Mouse (Mus musculus): ENCODE measurements at regions not wholly inside any gene's neighbourhood (a gene's known extent, or its start where the extent isn't known, plus 50 kb on each side); places are given as distances from the start of the nearest gene placed in this dataset.

- no peak overlapping the region for H3K9ac ChIP-seq (ENCODE audit: low read length)
- no peaks in the 10 kb centered on the region for H3K9me3 ChIP-seq (ENCODE audit: control insufficient read depth, low read length)
- H3K4me1 ChIP-seq (replicated peaks; ENCODE audit: control insufficient read depth, insufficient read depth, low read length), result no peaks in the 10 kb centered on the region
- 70% methylated on average over 8 of the region's 8 CpGs for WGBS
- no peaks in the 10 kb centered on the region for H3K36me3 ChIP-seq (ENCODE audit: control insufficient read depth, insufficient read depth, low read length)
- H3K4me3 ChIP-seq (ENCODE audit: low read depth, low read length), result no peak overlapping the region
- H3K4me2 ChIP-seq (ENCODE audit: low read depth, low read length, severe bottlenecking), result no peak overlapping the region
- DNase-seq (ENCODE audit: low spot score), result no peak
- no peaks in the 10 kb centered on the region for H3K27me3 ChIP-seq (ENCODE audit: control insufficient read depth, insufficient read depth, low read length)
- no peak overlapping the region for H3K27ac ChIP-seq (ENCODE audit: low read depth, low read length)
- ATAC-seq (replicated peaks; ENCODE audit: low FRiP score), result no peak
These were observed 140.3 kb upstream of the Palmd start for GRCm38 (mm10) chr3:117108966-117109700.

DNA sequence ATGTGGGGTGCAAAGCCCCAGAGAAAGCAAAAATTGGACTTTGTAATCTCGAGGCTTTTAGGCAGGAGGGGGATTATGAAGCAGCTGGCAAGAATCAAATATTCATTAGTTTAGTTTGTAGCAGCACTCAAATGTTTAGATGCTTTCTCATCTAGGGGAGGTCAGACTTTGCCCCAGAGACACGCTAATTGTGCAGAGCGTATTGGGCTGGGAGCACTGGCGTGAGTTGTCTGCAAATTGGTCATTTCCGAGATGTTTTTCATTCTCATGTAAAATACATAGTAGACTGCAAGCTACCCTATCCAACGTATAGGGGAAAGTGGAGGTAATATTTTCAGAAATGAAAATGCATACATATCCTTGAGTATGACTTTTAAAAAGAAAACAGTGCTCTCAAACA lies 139.2 kb upstream of the Palmd start:
- no peak overlapping the region for H3K27ac ChIP-seq (ENCODE audit: low read depth, low read length)
- WGBS, result 59% methylated on average over 6 of the region's 6 CpGs
- H3K4me1 ChIP-seq (replicated peaks; ENCODE audit: control insufficient read depth, insufficient read depth, low read length), result no peaks in the 10 kb centered on the region
- H3K4me2 ChIP-seq (ENCODE audit: low read depth, low read length, severe bottlenecking), result no peak overlapping the region
- no peaks in the 10 kb centered on the region for H3K27me3 ChIP-seq (ENCODE audit: control insufficient read depth, insufficient read depth, low read length)
- ATAC-seq (replicated peaks; ENCODE audit: low FRiP score) (no peak), DNase-seq (ENCODE audit: low spot score) (no peak)
- no peaks in the 10 kb centered on the region for H3K36me3 ChIP-seq (ENCODE audit: control insufficient read depth, insufficient read depth, low read length)
- H3K9me3 ChIP-seq (ENCODE audit: control insufficient read depth, low read length), result no peaks in the 10 kb centered on the region
- no peak overlapping the region for H3K4me3 ChIP-seq (ENCODE audit: low read depth, low read length)
- H3K9ac ChIP-seq (ENCODE audit: low read length), result no peak overlapping the region

- WGBS, result 82% methylated on average over 3 of the region's 3 CpGs
- no peak overlapping the region for H3K4me2 ChIP-seq (ENCODE audit: low read depth, low read length, severe bottlenecking)
- H3K27me3 ChIP-seq (ENCODE audit: control insufficient read depth, insufficient read depth, low read length), result no peaks in the 10 kb centered on the region
- H3K27ac ChIP-seq (ENCODE audit: low read depth, low read length), result no peak overlapping the region
- ATAC-seq (replicated peaks; ENCODE audit: low FRiP score) (no peak), DNase-seq (ENCODE audit: low spot score) (no peak)
- H3K9ac ChIP-seq (ENCODE audit: low read length), result no peak overlapping the region
- no peaks in the 10 kb centered on the region for H3K4me1 ChIP-seq (replicated peaks; ENCODE audit: control insufficient read depth, insufficient read depth, low read length)
- H3K4me3 ChIP-seq (ENCODE audit: low read depth, low read length), result no peak overlapping the region
- no peaks in the 10 kb centered on the region for H3K36me3 ChIP-seq (ENCODE audit: control insufficient read depth, insufficient read depth, low read length)
- H3K9me3 ChIP-seq (ENCODE audit: control insufficient read depth, low read length), result no peaks in the 10 kb centered on the region
These were observed 138.6 kb upstream of the Palmd start for GRCm38 (mm10) chr3:117107378-117107777.

- no peaks in the 10 kb centered on the region for H3K36me3 ChIP-seq (ENCODE audit: control insufficient read depth, insufficient read depth, low read length)
- ATAC-seq (replicated peaks; ENCODE audit: low FRiP score) (no peak), DNase-seq (ENCODE audit: low spot score) (no peak)
- H3K9me3 ChIP-seq (ENCODE audit: control insufficient read depth, low read length), result no peaks in the 10 kb centered on the region
- no peaks in the 10 kb centered on the region for H3K27me3 ChIP-seq (ENCODE audit: control insufficient read depth, insufficient read depth, low read length)
- no peak overlapping the region for H3K4me2 ChIP-seq (ENCODE audit: low read depth, low read length, severe bottlenecking)
- 81% methylated on average over 2 of the region's 2 CpGs for WGBS
- H3K4me1 ChIP-seq (replicated peaks; ENCODE audit: control insufficient read depth, insufficient read depth, low read length), result no peaks in the 10 kb centered on the region
- H3K4me3 ChIP-seq (ENCODE audit: low read depth, low read length), result no peak overlapping the region
- no peak overlapping the region for H3K9ac ChIP-seq (ENCODE audit: low read length)
- no peak overlapping the region for H3K27ac ChIP-seq (ENCODE audit: low read depth, low read length)
These were observed 118.9 kb upstream of the Palmd start for GRCm38 (mm10) chr3:117087646-117088045.

- Histone ChIP-seq H3K9ac (ENCODE audit: low read length) (no peak overlapping the region), H3K4me2 (ENCODE audit: low read depth, low read length, severe bottlenecking) (no peak overlapping the region), H3K36me3 (ENCODE audit: control insufficient read depth, insufficient read depth, low read length) (no peaks in the 10 kb centered on the region), H3K27me3 (ENCODE audit: control insufficient read depth, insufficient read depth, low read length) (no peaks in the 10 kb centered on the region), H3K4me1 (replicated peaks; ENCODE audit: control insufficient read depth, insufficient read depth, low read length) (no peaks in the 10 kb centered on the region), H3K27ac (ENCODE audit: low read depth, low read length) (no peak overlapping the region), H3K4me3 (ENCODE audit: low read depth, low read length) (no peak overlapping the region), H3K9me3 (ENCODE audit: control insufficient read depth, low read length) (no peaks in the 10 kb centered on the region)
- ATAC-seq (replicated peaks; ENCODE audit: low FRiP score) (no peak), DNase-seq (ENCODE audit: low spot score) (no peak)
- WGBS, result 86% methylated on average over 2 of the region's 2 CpGs
These were observed 107.9 kb upstream of the Palmd start for GRCm38 (mm10) chr3:117076734-117077133.

GRCm38 (mm10) chr3:117073399-117073798 lies 104.6 kb upstream of the Palmd start:
- H3K4me1 ChIP-seq (replicated peaks; ENCODE audit: control insufficient read depth, insufficient read depth, low read length), result no peaks in the 10 kb centered on the region
- no peak for ATAC-seq (replicated peaks; ENCODE audit: low FRiP score)
- no peak for DNase-seq (ENCODE audit: low spot score)
- no peak overlapping the region for H3K9ac ChIP-seq (ENCODE audit: low read length)
- H3K9me3 ChIP-seq (ENCODE audit: control insufficient read depth, low read length), result no peaks in the 10 kb centered on the region
- 89% methylated on average over 4 of the region's 4 CpGs for WGBS
- no peak overlapping the region for H3K4me2 ChIP-seq (ENCODE audit: low read depth, low read length, severe bottlenecking)
- H3K36me3 ChIP-seq (ENCODE audit: control insufficient read depth, insufficient read depth, low read length), result no peaks in the 10 kb centered on the region
- no peak overlapping the region for H3K4me3 ChIP-seq (ENCODE audit: low read depth, low read length)
- H3K27me3 ChIP-seq (ENCODE audit: control insufficient read depth, insufficient read depth, low read length), result no peaks in the 10 kb centered on the region
- H3K27ac ChIP-seq (ENCODE audit: low read depth, low read length), result no peak overlapping the region

DNA sequence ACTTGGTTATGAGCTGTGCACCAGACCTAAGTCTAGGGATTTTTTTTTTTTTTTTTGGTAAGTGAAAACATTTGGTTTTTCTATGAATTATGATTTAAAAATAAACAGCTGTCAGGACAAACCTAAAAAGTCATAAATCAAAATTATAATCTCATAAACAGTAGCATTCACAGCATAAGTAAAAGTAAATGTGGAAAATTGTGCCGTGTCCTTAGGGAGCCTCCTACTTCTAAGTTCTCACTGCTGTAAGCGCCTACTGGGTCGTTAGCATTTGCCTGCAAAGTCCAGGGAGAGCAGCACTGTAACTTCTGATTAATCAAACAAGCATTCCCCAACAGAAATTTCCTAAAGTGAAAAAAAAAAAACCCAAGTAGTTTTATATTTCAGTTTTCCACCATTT lies 104.2 kb upstream of the Palmd start:
- no peaks in the 10 kb centered on the region for H3K27me3 ChIP-seq (ENCODE audit: control insufficient read depth, insufficient read depth, low read length)
- no peaks in the 10 kb centered on the region for H3K9me3 ChIP-seq (ENCODE audit: control insufficient read depth, low read length)
- no peak overlapping the region for H3K9ac ChIP-seq (ENCODE audit: low read length)
- no peaks in the 10 kb centered on the region for H3K36me3 ChIP-seq (ENCODE audit: control insufficient read depth, insufficient read depth, low read length)
- WGBS, result 83% methylated on average over 3 of the region's 3 CpGs
- no peaks in the 10 kb centered on the region for H3K4me1 ChIP-seq (replicated peaks; ENCODE audit: control insufficient read depth, insufficient read depth, low read length)
- no peak for ATAC-seq (replicated peaks; ENCODE audit: low FRiP score)
- DNase-seq (ENCODE audit: low spot score), result no peak
- no peak overlapping the region for H3K4me2 ChIP-seq (ENCODE audit: low read depth, low read length, severe bottlenecking)
- no peak overlapping the region for H3K4me3 ChIP-seq (ENCODE audit: low read depth, low read length)
- H3K27ac ChIP-seq (ENCODE audit: low read depth, low read length), result no peak overlapping the region

- Histone ChIP-seq H3K36me3 (ENCODE audit: control insufficient read depth, insufficient read depth, low read length) (no peaks in the 10 kb centered on the region), H3K27ac (ENCODE audit: low read depth, low read length) (no peak overlapping the region), H3K9ac (ENCODE audit: low read length) (no peak overlapping the region), H3K4me2 (ENCODE audit: low read depth, low read length, severe bottlenecking) (no peak overlapping the region), H3K9me3 (ENCODE audit: control insufficient read depth, low read length) (no peaks in the 10 kb centered on the region), H3K4me1 (replicated peaks; ENCODE audit: control insufficient read depth, insufficient read depth, low read length) (no peaks in the 10 kb centered on the region), H3K27me3 (ENCODE audit: control insufficient read depth, insufficient read depth, low read length) (no peaks in the 10 kb centered on the region), H3K4me3 (ENCODE audit: low read depth, low read length) (no peak overlapping the region)
- WGBS, result 93% methylated on average over 5 of the region's 5 CpGs
- DNase-seq (ENCODE audit: low spot score) (no peak), ATAC-seq (replicated peaks; ENCODE audit: low FRiP score) (no peak)
These were observed 103.1 kb upstream of the Palmd start for GRCm38 (mm10) chr3:117071851-117072250.

GRCm38 (mm10) chr3:117067470-117068053 lies 98.8 kb upstream of the Palmd start:
- Histone ChIP-seq H3K27me3 (ENCODE audit: control insufficient read depth, insufficient read depth, low read length) (no peaks in the 10 kb centered on the region), H3K4me1 (replicated peaks; ENCODE audit: control insufficient read depth, insufficient read depth, low read length) (no peaks in the 10 kb centered on the region), H3K27ac (ENCODE audit: low read depth, low read length) (no peak overlapping the region), H3K9me3 (ENCODE audit: control insufficient read depth, low read length) (no peaks in the 10 kb centered on the region), H3K4me2 (ENCODE audit: low read depth, low read length, severe bottlenecking) (no peak overlapping the region), H3K36me3 (ENCODE audit: control insufficient read depth, insufficient read depth, low read length) (no peaks in the 10 kb centered on the region), H3K9ac (ENCODE audit: low read length) (no peak overlapping the region), H3K4me3 (ENCODE audit: low read depth, low read length) (no peak overlapping the region)
- 76% methylated on average over 7 of the region's 7 CpGs for WGBS
- DNase-seq (ENCODE audit: low spot score) (no peak), ATAC-seq (replicated peaks; ENCODE audit: low FRiP score) (no peak)

Data from forebrain, embryonic 11.5 days (tissue).